13 mouse cellular contexts compared by ENCODE assay signal in genomic region chr3:59261709-59262472, GRCm38 (mm10). TPM values are rescaled to one million over a fixed set of nuclear protein-coding genes. Genes with fewer than 3 reads are reported as not detected.
DNase-seq lines count a peak whose midpoint lies in the region; ATAC-seq and TF ChIP-seq lines count a peak whose summit lies in the region.
"Had no signal": no experiment of that assay in that cellular context is flagged by ENCODE, and none has a peak within 500 bp of the region (broad histone marks: within the 10 kb centered on the region; RNA-seq: fewer than 3 reads in every experiment).

No protein-coding gene starts in this region.

- H3K4me2 ChIP-seq in forebrain, embryonic 14.5 days (ENCODE audit: low read length): no peak overlapping the region
- H3K4me2 ChIP-seq: embryonic facial prominence, embryonic 13.5 days; liver, embryonic 11.5 days had no signal

- H3K9ac ChIP-seq in forebrain, embryonic 14.5 days (ENCODE audit: low read length): no peak overlapping the region
- H3K9ac ChIP-seq: embryonic facial prominence, embryonic 13.5 days had no signal

- no peak for ATAC-seq in forebrain, embryonic 14.5 days
- ATAC-seq: intestine, embryonic 16.5 days had no signal

- H3K27me3 ChIP-seq in forebrain, embryonic 14.5 days (replicated peaks; ENCODE audit: control insufficient read depth, insufficient read depth, low read length): no peaks in the 10 kb centered on the region
- H3K27me3 ChIP-seq: embryonic facial prominence, embryonic 13.5 days had no signal

- no peaks in the 10 kb centered on the region; the same call in 1 of the 2 replicates for H3K36me3 ChIP-seq in forebrain, embryonic 14.5 days (ENCODE audit: control insufficient read depth, insufficient read depth, low read length)
- H3K36me3 ChIP-seq: embryonic facial prominence, embryonic 13.5 days; G1E had no signal

- TF ChIP-seq CTCF in layer of hippocampus, adult 2 months (conservative IDR thresholded peaks at IDR 0.05): no peak

- WGBS in forebrain, embryonic 14.5 days: 11% methylated on average over 9 of the region's 9 CpGs

- H3K9me3 ChIP-seq in forebrain, embryonic 14.5 days (replicated peaks; ENCODE audit: control insufficient read depth, low read length): no peaks in the 10 kb centered on the region
- H3K9me3 ChIP-seq: embryonic facial prominence, embryonic 13.5 days; G1E had no signal

- H3K4me3 ChIP-seq in layer of hippocampus, adult 2 months: peak overlapping the region; percentile 29; the same call in 1 of the 2 replicates
- no peak overlapping the region for H3K4me3 ChIP-seq in forebrain, embryonic 14.5 days (ENCODE audit: low read depth, low read length)
- H3K4me3 ChIP-seq: embryonic facial prominence, embryonic 13.5 days had no signal

- peak overlapping the region; percentile 76 for H3K27ac ChIP-seq in layer of hippocampus, adult 2 months
- H3K27ac ChIP-seq in forebrain, embryonic 14.5 days (ENCODE audit: low read depth, low read length): no peak overlapping the region
- H3K27ac ChIP-seq: embryonic facial prominence, embryonic 13.5 days had no signal

- DNase-seq in layer of hippocampus, adult 2 months (ENCODE audit: low spot score in 2 of 2): no peak
- no peak for DNase-seq in layer of hippocampus, postnatal 36 days
- peak; percentile 48 for DNase-seq in thymus, postnatal 0 days (ENCODE audit: low spot score)
- no peak for DNase-seq in thymus, postnatal 10 days (ENCODE audit: low spot score in 2 of 2)
- DNase-seq in forebrain, embryonic 14.5 days (ENCODE audit: low spot score): peak; percentile 12
- no peak for DNase-seq in cerebellum, postnatal 4 days (ENCODE audit: low spot score in 2 of 2)
- no peak for DNase-seq in right cerebral cortex, adult 2 months (ENCODE audit: low spot score in 2 of 2)
- DNase-seq: kidney, postnatal 25 days had no signal

- H3K4me1 ChIP-seq in forebrain, embryonic 14.5 days (ENCODE audit: control insufficient read depth, insufficient read depth, low read length): peaks cover 10% of the 10 kb centered on the region

RNA-seq across cellular contexts. Expression of gene P2ry12, which starts 0.8 kb away (rescaled TPM):
- 10 to 100 TPM; 38.5 to 43.3 TPM for total RNA-seq in layer of hippocampus, adult 2 months (2021)
- total RNA-seq in layer of hippocampus, postnatal 36 days (2021): 10 to 100 TPM; 43.1 to 46.3 TPM
- 3.4 and 4.1 TPM in 2 replicates for polyA plus RNA-seq in thymus, postnatal 0 days (2015; fragmentation: Nextera tagmentation; extraction: Ambion mirVana)
- 9.2 and 10.9 TPM in 2 replicates for polyA plus RNA-seq in forebrain, embryonic 14.5 days (2014; fragmentation: Nextera tagmentation; extraction: Ambion mirVana)
- total RNA-seq: megakaryocyte-erythroid progenitor cell, adult 5-6 weeks had no signal
- polyA plus RNA-seq: G1E had no signal

RNA-seq across cellular contexts. Expression of gene P2ry13, which starts 51.2 kb away (rescaled TPM):
- total RNA-seq in layer of hippocampus, adult 2 months (2021): 10 to 100 TPM in 1 of 2 experiments, 1 to 10 TPM in 1; 9.4 to 10.1 TPM
- 1 to 10 TPM; 7.1 to 8.6 TPM for total RNA-seq in layer of hippocampus, postnatal 36 days (2021)
- 4.6 and 5.3 TPM in 2 replicates for polyA plus RNA-seq in thymus, postnatal 0 days (2015; fragmentation: Nextera tagmentation; extraction: Ambion mirVana)
- polyA plus RNA-seq in forebrain, embryonic 14.5 days (2014; fragmentation: Nextera tagmentation; extraction: Ambion mirVana): 1.7 and 2.4 TPM in 2 replicates
- total RNA-seq: megakaryocyte-erythroid progenitor cell, adult 5-6 weeks had no signal
- polyA plus RNA-seq: G1E had no signal

Comparison
In these comparisons a context has a peak if more than half of its experiments do, and no peak if none do; other contexts are left out.
1. DNase-seq: peak in thymus, postnatal 0 days (single experiment) and forebrain, embryonic 14.5 days (single experiment); none in layer of hippocampus, adult 2 months (0 of 2), layer of hippocampus, postnatal 36 days (0 of 2), thymus, postnatal 10 days (0 of 2), cerebellum, postnatal 4 days (0 of 2) and right cerebral cortex, adult 2 months (0 of 2).